Mouse (Mus musculus): ENCODE measurements around the gene Coa6. TPM values are rescaled to one million over a fixed set of nuclear protein-coding genes. Genes with fewer than 3 reads are reported as not detected.
A peak's percentile ranks its signal among the peaks of the same experiment; 100 is the strongest.

Coa6 gene
- total RNA-seq, 4 experiments from 2014 or later, result 21.1 to 35.0 (median 23.5) TPM

DNA sequence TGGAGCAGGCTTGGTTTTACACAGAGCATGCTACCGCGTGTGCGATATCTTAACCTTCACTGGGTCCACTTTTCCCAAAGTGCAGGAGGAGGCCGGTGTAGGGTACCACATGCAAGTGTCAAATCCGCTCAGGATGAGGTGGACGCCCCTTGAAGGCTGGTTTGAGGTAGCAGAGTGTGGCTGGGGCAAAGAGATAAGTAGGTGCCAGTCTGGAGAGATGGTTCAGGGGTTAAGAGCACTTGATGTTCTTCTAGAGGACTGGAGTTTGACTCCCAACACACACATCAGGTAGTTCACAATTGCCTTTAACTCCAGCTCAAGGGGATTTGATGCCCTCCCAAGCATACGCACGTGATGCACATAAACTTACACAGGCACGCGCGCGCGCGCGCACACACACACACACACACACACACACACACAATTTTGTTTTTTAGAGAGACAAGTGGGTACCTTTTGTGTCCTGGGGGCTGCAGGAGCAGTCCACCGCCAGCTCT lies 51.5 kb downstream of the Coa6 start:
- DNase-seq, result no peak

DNA sequence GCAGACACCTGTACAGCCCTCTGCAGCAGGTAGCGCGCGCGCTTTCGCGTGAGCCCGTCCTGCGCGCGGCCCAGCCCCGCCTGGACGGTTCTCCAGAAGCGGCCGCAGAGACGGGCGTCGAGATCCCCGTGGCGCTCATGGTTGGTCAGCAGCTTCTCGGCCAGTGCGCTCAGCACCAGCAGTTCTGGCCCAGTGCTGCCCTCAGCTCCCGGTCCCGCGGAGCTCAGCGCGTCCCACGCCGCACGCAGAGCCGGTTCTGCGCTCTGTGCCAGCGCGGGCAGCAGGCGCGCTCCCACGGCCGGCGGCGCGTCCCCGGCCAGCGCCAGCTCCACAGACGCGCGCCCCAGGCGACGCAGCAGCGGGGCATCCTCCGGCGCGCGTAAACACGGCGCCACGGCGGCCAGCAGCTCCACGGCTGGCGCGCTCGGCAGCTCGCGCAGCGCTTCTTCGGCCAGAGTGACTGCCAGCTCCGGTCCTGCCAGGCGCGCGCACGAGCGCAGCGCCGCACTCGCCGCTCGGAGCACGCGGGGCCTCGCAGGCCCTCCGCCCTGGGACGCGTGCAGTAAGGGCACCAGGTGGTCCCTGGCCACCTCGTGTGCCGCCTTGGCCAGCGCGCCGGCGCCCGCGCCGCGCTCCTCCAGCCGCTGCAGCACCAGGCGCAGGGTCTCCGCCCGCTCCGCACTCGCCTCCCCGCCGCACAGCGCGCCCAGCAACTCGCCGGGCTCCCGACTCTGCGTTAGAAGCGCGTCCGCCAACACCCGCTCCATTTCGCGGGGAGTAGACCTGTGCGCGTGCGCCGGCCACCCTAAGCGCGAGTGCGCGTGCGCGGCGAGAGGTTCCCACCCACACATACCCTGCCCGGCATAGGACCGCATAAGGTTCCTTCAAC lies 52.2 kb downstream of the Coa6 start, which contains the start of gene Tarbp1:
Gene Tarbp1, minus strand, starts transcription at position 767 of the 889 bp plus-strand sequence.
- peak; percentile 84 for DNase-seq

Other genes starting within 250 kb of the Coa6 start
- 1 to 10 TPM in 2 of 4 experiments, under 1 TPM in 2; 0.24 to 2.1 (median 1.3) TPM for gene Slc35f3, start 124.0 kb upstream of the Coa6 start, total RNA-seq (2022)
- 1 to 10 TPM; 6.3 to 7.9 (median 7.8) TPM for gene Tarbp1, start 52.5 kb downstream of the Coa6 start, total RNA-seq (2022)
- gene Irf2bp2, start 171.5 kb downstream of the Coa6 start, total RNA-seq (2022), result 100 to 1,000 TPM in 2 of 4 experiments, 10 to 100 TPM in 2; 74.4 to 129 (median 98.9) TPM

Data from adrenal gland, adult 8-10 months (tissue).